Mouse (Mus musculus) kidney, postnatal 36 days (tissue): Measurements from ENCODE around the gene Arhgef5.
"Not testable (repeated sequence)": the region's sequence is repeated elsewhere in the genome, so short reads cannot be mapped to it uniquely, and the experiment has no call there.

Source experiments
- DNase-seq, 2 experiments: peaks; one replicate each; pipeline ENCODE4 v3.0.0; 2021 to 2022; ENCODE audit warnings: mixed read lengths in 2 of 2

Gene Arhgef5

GRCm38 (mm10) chr6:43265363-43266041 is at the start of gene Arhgef5:
Gene Arhgef5, plus strand, starts transcription at chr6:43265582.
- peak; percentile 94 to 95 for DNase-seq

- DNase-seq = not testable (repeated sequence)
These were observed 34.1 kb upstream of the Arhgef5 start, which contains the start of gene Olfr47 for GRCm38 (mm10) chr6:43231255-43231654. Gene Olfr47, plus strand, starts transcription at chr6:43231529.

- DNase-seq = peak; percentile 17 to 25
These were observed 23.3 kb upstream of the Arhgef5 start for GRCm38 (mm10) chr6:43242061-43242460.

- no peak for DNase-seq
These were observed 18.0 kb upstream of the Arhgef5 start for GRCm38 (mm10) chr6:43247396-43247795.

- DNase-seq = no peak
These were observed 12.4 kb upstream of the Arhgef5 start for GRCm38 (mm10) chr6:43252994-43253393.

GRCm38 (mm10) chr6:43254193-43254926 is 11.0 kb upstream of the Arhgef5 start:
- DNase-seq = peak; percentile 26 to 30

GRCm38 (mm10) chr6:43260756-43261155 is 4.6 kb upstream of the Arhgef5 start:
- peak in 1 of 2 experiments; percentile 8 for DNase-seq

GRCm38 (mm10) chr6:43266356-43266755 is 974 bp downstream of the Arhgef5 start:
- DNase-seq = peak; percentile 78

GRCm38 (mm10) chr6:43272597-43272996 is 7.2 kb downstream of the Arhgef5 start:
- peak; percentile 28 to 46 for DNase-seq

- DNase-seq = no peak
These were observed 8.7 kb downstream of the Arhgef5 start for GRCm38 (mm10) chr6:43274123-43274522.

- peak; percentile 45 to 59 for DNase-seq
These were observed 12.9 kb downstream of the Arhgef5 start for GRCm38 (mm10) chr6:43278247-43278646.

- no peak for DNase-seq
These were observed 15.1 kb downstream of the Arhgef5 start for GRCm38 (mm10) chr6:43280481-43280880.

- DNase-seq = peak; percentile 64 to 82
These were observed 26.7 kb downstream of the Arhgef5 start for GRCm38 (mm10) chr6:43292041-43292440.

- peak; percentile 34 for DNase-seq
These were observed 27.2 kb downstream of the Arhgef5 start for GRCm38 (mm10) chr6:43292471-43293076.

GRCm38 (mm10) chr6:43293175-43293574 is 27.8 kb downstream of the Arhgef5 start:
- peak; percentile 28 to 34 for DNase-seq

GRCm38 (mm10) chr6:43295908-43296307 is 30.5 kb downstream of the Arhgef5 start:
- DNase-seq = no peak

- peak in 1 of 2 experiments; percentile 21 for DNase-seq
These were observed 31.6 kb downstream of the Arhgef5 start for GRCm38 (mm10) chr6:43296798-43297507.

GRCm38 (mm10) chr6:43297508-43297850 is 32.1 kb downstream of the Arhgef5 start:
- DNase-seq = no peak

- no peak for DNase-seq
These were observed 44.1 kb downstream of the Arhgef5 start, which contains the start of gene Nobox for GRCm38 (mm10) chr6:43309454-43309853. Gene Nobox, minus strand, starts transcription at chr6:43309554.

- DNase-seq = no peak
These were observed 44.7 kb downstream of the Arhgef5 start for GRCm38 (mm10) chr6:43310071-43310470.

GRCm38 (mm10) chr6:43312546-43312945 is 47.2 kb downstream of the Arhgef5 start:
- no peak for DNase-seq

GRCm38 (mm10) chr6:43312961-43313656 is 47.7 kb downstream of the Arhgef5 start:
- DNase-seq = peak in 1 of 2 experiments; percentile 4
